Mouse (Mus musculus) kidney, embryonic 14.5 days (tissue): Measurements from ENCODE around the gene Zfp992. TPM values are rescaled to one million over a fixed set of nuclear protein-coding genes. Genes with fewer than 3 reads are reported as not detected.
A peak's percentile ranks its signal among the peaks of the same experiment; 100 is the strongest.
"Not testable (repeated sequence)": the region's sequence is repeated elsewhere in the genome, so short reads cannot be mapped to it uniquely, and the experiment has no call there.

Source experiments
- ATAC-seq: fragments of 200-750 bp; cut with Nextera tagmentation; 2 replicates; pipeline ENCODE4 v1.8.0; 2017; ENCODE audit warnings: moderate number of reproducible peaks, mild to moderate bottlenecking, moderate TSS enrichment, moderate library complexity; ENCODE audit not compliant: low FRiP score, low TSS enrichment
- H3K27ac ChIP-seq: fragments of 300-500 bp; sonication (generic); 2 replicates; pipeline ENCODE4 v1.5.1; 2014; ENCODE audit warnings: low read depth, mild to moderate bottlenecking, low read length, moderate library complexity, mixed read lengths
- H3K27me3 ChIP-seq: fragments of 300-500 bp; sonication (generic); 2 replicates; pipeline ENCODE4 v1.6.1; 2014; ENCODE audit warnings: mild to moderate bottlenecking, low read length; ENCODE audit not compliant: control insufficient read depth, insufficient read depth
- H3K36me3 ChIP-seq: fragments of 300-500 bp; sonication (generic); 2 replicates; pipeline ENCODE4 v1.6.1; 2014; ENCODE audit warnings: low read length, mixed read lengths; ENCODE audit not compliant: control insufficient read depth, insufficient read depth
- H3K4me1 ChIP-seq: fragments of 300-500 bp; sonication (generic); 2 replicates; pipeline ENCODE4 v1.6.1; 2014; ENCODE audit warnings: low read length, mixed read lengths; ENCODE audit not compliant: control insufficient read depth, insufficient read depth
- H3K4me2 ChIP-seq: fragments of 300-500 bp; sonication (generic); replicated peaks from 2 replicates; pipeline ENCODE4 v1.6.1; 2014; ENCODE audit warnings: low read depth, mild to moderate bottlenecking, low read length
- H3K4me3 ChIP-seq: fragments of 300-500 bp; sonication (generic); 2 replicates; pipeline ENCODE4 v1.5.1; 2014; ENCODE audit warnings: mild to moderate bottlenecking, low read length
- H3K9ac ChIP-seq: fragments of 300-500 bp; sonication (generic); 2 replicates; pipeline ENCODE4 v1.6.1; 2014; ENCODE audit warnings: low read depth, mild to moderate bottlenecking, low read length, moderate library complexity
- H3K9me3 ChIP-seq: fragments of 300-500 bp; sonication (generic); 2 replicates; pipeline ENCODE4 v1.6.1; 2016; ENCODE audit warnings: low read length; ENCODE audit not compliant: control insufficient read depth
- WGBS: fragments of 180-500 bp; shearing (Covaris S2); extraction: QIAGEN DNeasy Blood & Tissue Kit; methylation state at CpG from one replicate; pipeline ENCODE4 v1.1.7; 2014; 5-methylcytosine and 5-hydroxymethylcytosine counted together
- polyA plus RNA-seq: library from polyadenylated mRNA; unstranded; fragments of >200 nt; fragmentation: Nextera tagmentation; extraction: Ambion mirVana; gene quantifications from 2 replicates; pipeline ENCODE4 v1.2.1, GENCODE M21; 2014

Gene Zfp992
- polyA plus RNA-seq, 1 experiment from 2014 or later: 5.1 TPM

DNA sequence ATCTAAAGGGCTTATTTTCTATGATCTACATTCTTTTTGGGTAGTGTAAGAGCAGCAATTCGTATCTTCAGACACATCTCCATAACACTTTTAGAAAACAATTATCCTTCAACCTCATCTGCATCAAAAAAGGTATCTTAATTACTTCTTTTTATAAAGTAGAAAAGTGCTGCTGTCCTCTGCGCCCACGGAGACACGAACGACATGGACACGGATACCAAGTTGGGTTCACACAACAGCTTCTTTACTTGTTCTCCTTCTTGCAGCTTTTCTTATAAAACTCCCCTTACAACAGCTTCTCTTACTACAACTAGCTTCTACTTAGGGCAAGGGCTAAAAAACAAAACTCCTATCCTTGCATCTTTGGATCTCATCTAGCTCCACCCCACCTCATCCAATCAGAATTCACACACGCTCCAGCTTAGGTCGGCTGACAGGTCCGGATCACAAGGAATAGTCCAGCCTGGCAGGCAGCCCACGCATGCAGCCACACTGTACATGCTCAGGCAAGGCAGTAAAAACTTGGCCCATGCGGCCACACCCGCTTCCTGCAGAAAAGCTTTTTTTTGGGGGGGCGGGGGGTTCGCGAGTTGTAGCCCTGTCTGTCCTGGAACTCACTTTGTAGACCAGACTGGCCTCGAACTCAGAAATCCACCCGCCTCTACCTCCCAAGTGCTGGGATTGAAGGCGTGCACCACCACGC is 15.0 kb downstream of the Zfp992 start:
- not testable (repeated sequence) for ATAC-seq, H3K9me3 ChIP-seq

DNA sequence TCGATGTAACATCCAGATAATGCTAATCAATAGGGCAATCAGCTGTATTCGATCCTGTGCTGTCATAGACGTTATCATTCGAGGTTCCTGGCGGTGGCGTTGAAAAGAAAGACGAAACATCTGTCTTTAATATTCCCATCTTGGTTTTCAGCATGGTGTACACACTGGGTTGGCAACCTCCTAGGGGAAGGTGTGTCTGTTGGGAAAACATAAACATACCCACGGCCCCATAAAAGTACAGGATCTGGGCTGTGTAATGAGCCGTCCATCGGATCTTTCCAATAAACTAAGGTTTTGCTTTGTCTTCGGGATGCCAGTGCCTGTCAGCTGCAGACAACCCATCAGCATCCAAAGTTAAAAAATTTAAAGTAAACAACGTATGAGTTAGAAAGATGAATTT is 21.2 kb downstream of the Zfp992 start:
- not testable (repeated sequence) for H3K9ac ChIP-seq, ATAC-seq, H3K36me3 ChIP-seq, H3K27me3 ChIP-seq, H3K27ac ChIP-seq, H3K4me2 ChIP-seq, H3K4me3 ChIP-seq, H3K4me1 ChIP-seq
- 97% methylated on average over 9 of the region's 12 CpGs for WGBS
- peaks cover 15% of the 10 kb centered on the region for H3K9me3 ChIP-seq

More for the DNA sequence above, 15.0 kb downstream of the Zfp992 start:
- not testable (repeated sequence) for H3K4me1 ChIP-seq, H3K27ac ChIP-seq, H3K36me3 ChIP-seq, H3K27me3 ChIP-seq, H3K9ac ChIP-seq, H3K4me2 ChIP-seq, H3K4me3 ChIP-seq
- WGBS: 91% methylated on average over 17 of the region's 19 CpGs

DNA sequence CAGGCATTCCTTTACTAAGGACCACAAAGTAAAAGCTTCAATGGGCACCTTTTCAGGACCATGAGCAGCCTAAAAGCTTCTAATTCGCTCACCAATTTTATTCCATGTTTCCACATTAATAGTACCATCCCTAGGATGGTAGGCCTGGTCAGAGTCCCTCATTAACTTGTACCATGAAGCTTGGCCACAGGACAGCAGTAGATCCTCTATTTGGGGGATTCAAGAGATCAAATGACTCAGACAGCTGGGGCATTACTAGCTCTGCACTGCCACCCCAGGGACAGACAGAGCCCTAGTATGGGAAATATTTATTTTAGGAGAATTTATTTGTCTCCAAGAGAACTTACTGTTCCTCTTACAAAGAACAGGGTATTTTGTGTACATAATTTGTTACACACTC is 25.4 kb downstream of the Zfp992 start:
- H3K9me3 ChIP-seq: peaks cover 36% of the 10 kb centered on the region
- H3K27ac ChIP-seq, ATAC-seq, H3K9ac ChIP-seq, H3K27me3 ChIP-seq, H3K4me1 ChIP-seq, H3K4me3 ChIP-seq, H3K4me2 ChIP-seq, H3K36me3 ChIP-seq: not testable (repeated sequence)
- WGBS: no CpG with 5 or more reads among the region's 1 CpGs

- not testable (repeated sequence) for H3K4me1 ChIP-seq, H3K36me3 ChIP-seq, H3K27me3 ChIP-seq, H3K4me2 ChIP-seq, H3K9ac ChIP-seq, H3K27ac ChIP-seq, H3K4me3 ChIP-seq
- ATAC-seq: peak; percentile 80
- 60% methylated on average over 53 of the region's 94 CpGs for WGBS
- H3K9me3 ChIP-seq: peaks cover 31% of the 10 kb centered on the region
Measured at GRCm38 (mm10) chr4:146474716-146475676, 26.2 kb downstream of the Zfp992 start.

DNA sequence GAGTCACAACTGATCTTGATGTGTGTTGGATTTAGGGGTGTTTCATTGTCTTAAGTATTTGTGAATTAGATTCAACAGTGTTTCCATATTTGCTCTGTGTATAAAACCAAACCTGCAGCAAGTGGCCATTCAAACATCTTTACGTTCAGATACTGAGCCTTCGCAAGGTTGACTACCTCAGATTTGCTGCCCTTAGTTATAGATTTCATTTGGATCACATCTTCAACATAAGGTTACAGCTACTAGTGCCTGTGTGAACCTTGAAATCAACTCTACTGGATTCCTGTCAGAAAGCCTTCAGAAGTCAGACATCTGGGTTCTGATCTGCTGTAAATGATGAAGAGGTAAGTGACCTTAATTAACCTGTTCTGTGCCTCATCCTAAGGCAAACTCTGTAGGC is 27.4 kb downstream of the Zfp992 start:
- not testable (repeated sequence) for H3K27me3 ChIP-seq, H3K4me1 ChIP-seq, H3K27ac ChIP-seq, H3K36me3 ChIP-seq, H3K4me3 ChIP-seq, H3K9ac ChIP-seq, ATAC-seq, H3K4me2 ChIP-seq
- peaks cover 36% of the 10 kb centered on the region for H3K9me3 ChIP-seq
- WGBS: 95% methylated on average over 2 of the region's 2 CpGs

DNA sequence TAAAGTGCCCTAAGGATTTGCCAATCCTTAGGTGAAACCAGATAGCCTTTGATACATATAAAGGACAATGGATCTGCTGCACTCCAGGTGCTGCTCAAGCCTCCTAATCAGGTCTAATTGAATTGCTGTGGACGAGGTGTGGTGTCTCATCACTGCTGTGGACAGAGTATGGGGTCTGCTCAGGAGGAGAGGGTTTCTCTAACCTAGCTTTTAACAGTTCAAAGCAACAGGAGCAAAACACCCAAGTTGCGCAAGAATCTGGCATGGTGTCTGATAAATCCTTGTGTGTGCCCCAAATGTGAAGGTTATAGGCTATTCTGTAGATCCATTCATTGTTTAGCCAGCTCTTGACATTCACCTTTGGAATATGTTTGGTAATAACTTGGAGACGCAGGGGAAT is 28.1 kb downstream of the Zfp992 start:
- not testable (repeated sequence) for H3K36me3 ChIP-seq, H3K4me1 ChIP-seq, H3K27ac ChIP-seq, H3K9ac ChIP-seq, H3K4me2 ChIP-seq, ATAC-seq, H3K4me3 ChIP-seq, H3K27me3 ChIP-seq
- peaks cover 41% of the 10 kb centered on the region for H3K9me3 ChIP-seq
- WGBS: 87% methylated on average over 3 of the region's 3 CpGs

GRCm38 (mm10) chr4:146480376-146481096 is 31.7 kb downstream of the Zfp992 start:
- not testable (repeated sequence) for H3K36me3 ChIP-seq, H3K4me1 ChIP-seq, H3K9ac ChIP-seq, H3K4me2 ChIP-seq, H3K4me3 ChIP-seq, H3K27me3 ChIP-seq, H3K27ac ChIP-seq, ATAC-seq
- 78% methylated on average over 6 of the region's 6 CpGs for WGBS
- peaks cover 68% of the 10 kb centered on the region for H3K9me3 ChIP-seq

GRCm38 (mm10) chr4:146482546-146482945 is 33.7 kb downstream of the Zfp992 start:
- not testable (repeated sequence) for H3K4me3 ChIP-seq, H3K27ac ChIP-seq, H3K27me3 ChIP-seq, H3K36me3 ChIP-seq, H3K9ac ChIP-seq, H3K4me2 ChIP-seq, H3K4me1 ChIP-seq, ATAC-seq
- peaks cover 61% of the 10 kb centered on the region for H3K9me3 ChIP-seq
- WGBS: 87% methylated on average over 10 of the region's 10 CpGs
